Mouse (Mus musculus) hindlimb bud, embryonic 11.5 days (tissue): ENCODE measurements around the gene Large2.

Source experiments
- DNase-seq: peaks from one replicate; pipeline ENCODE4 v3.0.0-alpha.2; 2012; ENCODE audit warnings: low read depth, low spot score; ENCODE audit errors: extremely low spot score

Large2 gene

DNA sequence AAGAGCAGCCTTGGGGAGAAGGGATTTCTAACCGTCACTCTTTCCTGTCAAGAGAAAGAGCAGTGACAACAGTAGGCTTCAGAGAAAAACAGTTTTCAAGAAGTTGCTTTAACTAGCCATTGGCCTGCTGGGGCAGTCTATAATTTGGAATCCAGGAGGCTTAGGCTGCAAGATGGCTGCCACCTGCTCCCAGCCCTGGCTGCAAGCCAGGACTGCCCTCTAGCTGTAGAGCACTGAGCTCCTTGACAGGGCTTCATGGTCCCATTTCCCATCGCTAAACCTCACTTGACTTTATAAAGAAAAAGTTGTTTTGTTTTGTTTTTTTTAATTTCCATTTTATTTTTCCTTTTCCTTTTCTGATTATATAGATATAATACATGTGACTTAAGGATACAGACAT lies 43.3 kb downstream of the Large2 start:
- no peak for DNase-seq

GRCm38 (mm10) chr2:92330840-92331239 lies 43.8 kb downstream of the Large2 start:
- DNase-seq, result no peak

- DNase-seq, result no peak
These were observed 46.5 kb downstream of the Large2 start for GRCm38 (mm10) chr2:92328206-92328605.

- no peak for DNase-seq
These were observed 47.1 kb downstream of the Large2 start for GRCm38 (mm10) chr2:92327601-92328000.

- DNase-seq, result no peak
These were observed 48.4 kb downstream of the Large2 start for GRCm38 (mm10) chr2:92326221-92326620.

- DNase-seq, result no peak
These were observed 49.0 kb downstream of the Large2 start for GRCm38 (mm10) chr2:92325676-92326075.

DNA sequence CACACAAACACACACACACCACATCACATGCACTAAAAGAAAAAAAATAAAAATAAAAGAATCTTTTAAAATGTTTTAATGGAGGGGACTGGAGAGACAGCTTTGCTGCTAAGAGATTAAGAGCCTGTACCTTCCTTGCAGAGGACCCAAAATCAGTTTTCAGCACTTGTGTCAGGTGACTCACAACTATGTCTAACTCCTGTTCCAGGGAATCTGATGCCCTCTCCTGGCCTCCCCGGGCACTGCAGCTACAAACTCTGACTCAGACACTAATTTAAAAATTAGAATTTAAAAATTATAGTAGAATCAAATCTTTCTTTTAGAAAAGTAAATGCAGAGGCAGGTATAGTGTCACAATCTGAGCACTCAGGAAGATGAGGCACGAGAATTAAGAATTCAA lies 52.0 kb downstream of the Large2 start:
- no peak for DNase-seq

DNA sequence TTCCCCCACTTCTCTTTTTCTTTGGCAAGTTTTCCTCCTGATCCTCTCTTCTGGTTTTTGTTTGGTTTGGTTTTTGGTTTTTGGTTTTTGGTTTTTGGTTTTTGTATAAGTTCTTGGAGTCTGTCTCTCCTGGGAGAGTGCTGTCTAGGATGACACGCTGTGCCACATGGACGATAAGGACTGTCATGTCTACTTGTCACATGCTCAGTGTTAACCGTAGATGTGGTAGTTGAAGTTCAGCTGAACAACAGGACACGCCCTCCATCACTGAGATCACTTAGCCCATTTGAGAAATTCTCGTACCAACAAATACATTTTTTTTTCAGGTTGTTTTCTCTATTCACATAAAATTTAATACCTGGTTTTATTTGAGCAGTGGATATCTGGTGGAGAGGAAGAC lies 57.4 kb downstream of the Large2 start:
- no peak for DNase-seq

GRCm38 (mm10) chr2:92316652-92317051 lies 58.0 kb downstream of the Large2 start:
- DNase-seq, result no peak
